Mouse (Mus musculus) left cerebral cortex, postnatal 25 days (tissue): Measurements from ENCODE around the gene Coro1b. TPM values are rescaled to one million over a fixed set of nuclear protein-coding genes. Genes with fewer than 3 reads are reported as not detected.

ENCODE experiments used
- DNase-seq, 2 experiments: peaks; one replicate each; pipeline ENCODE4 v3.0.0; 2022; ENCODE audit warnings: low spot score in 2 of 2, mixed read lengths in 1 of 2
- intact Hi-C: fragments of 180-260 bp; cut with DNase I; formaldehyde crosslinking; loops from one replicate; pipeline ENCODE4 v1.15.1; 2025
- total RNA-seq, 2 experiments: library from RNA; stranded (reverse); gene quantifications; 2 replicates each; pipeline ENCODE4 v1.2.3; 2021

Gene Coro1b
- total RNA-seq, 2 experiments from 2014 or later: 75.6 to 82.8 TPM

DNA sequence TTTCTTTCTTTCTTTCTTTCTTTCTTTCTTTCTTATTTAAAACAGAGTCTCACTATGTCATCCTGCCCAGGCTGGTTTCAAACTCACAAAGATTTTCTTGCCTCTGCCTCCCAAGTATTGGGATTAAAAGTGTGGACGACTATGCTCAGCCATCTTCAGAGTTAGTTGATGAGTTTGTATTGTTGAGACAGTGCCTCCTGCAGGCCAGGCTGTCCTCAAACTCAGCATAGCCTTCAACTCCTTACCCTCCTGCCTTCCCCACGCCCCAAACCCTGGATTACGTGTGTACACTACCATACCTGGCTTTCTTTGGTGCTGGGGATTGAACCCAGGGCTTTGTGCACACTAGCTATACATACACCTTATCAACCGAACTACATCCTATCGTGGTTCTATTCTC is 12.0 kb upstream of the Coro1b start:
- intact Hi-C loops: loop anchor here (2.0 kb wide), 1 partner anchor 118 kb away; no protein-coding TSS in a partner anchor
- no peak for DNase-seq

GRCm38 (mm10) chr19:4137913-4138312 is 10.5 kb upstream of the Coro1b start:
- DNase-seq: no peak
- intact Hi-C loops: loop anchor here (2.0 kb wide), 1 partner anchor 119 kb away; no protein-coding TSS in a partner anchor

DNA sequence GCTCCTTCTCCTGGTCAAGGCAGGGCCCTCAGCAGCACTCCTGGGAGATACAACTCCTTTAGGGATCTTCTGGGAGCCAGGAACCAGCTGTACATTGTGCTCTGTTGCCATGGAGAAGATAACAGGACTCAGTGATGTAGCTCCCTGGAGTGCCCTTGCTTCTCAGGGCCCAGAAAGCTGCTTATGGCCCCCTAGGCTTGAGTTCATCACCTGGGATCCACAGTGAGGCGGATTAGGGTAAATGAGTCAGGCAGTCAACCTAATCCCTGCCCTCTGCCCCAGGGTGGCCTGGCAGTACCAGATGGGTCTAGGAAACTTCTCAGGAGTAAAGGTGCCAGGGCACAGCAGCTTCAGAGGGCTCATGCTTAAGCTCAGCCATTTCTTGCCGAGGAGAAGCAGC is 9.0 kb upstream of the Coro1b start, which contains the start of gene Gpr152:
Gene Gpr152, plus strand, starts transcription at position 342 of the 400 bp plus-strand sequence.
- intact Hi-C loops: no loop called here

GRCm38 (mm10) chr19:4140147-4140546 is 8.3 kb upstream of the Coro1b start:
- intact Hi-C loops: no loop called here

More for the DNA sequence above, 9.0 kb upstream of the Coro1b start, which contains the start of gene Gpr152:
- DNase-seq: no peak

GRCm38 (mm10) chr19:4142416-4143173 is 5.8 kb upstream of the Coro1b start:
- intact Hi-C loops: no loop called here
- DNase-seq: no peak

More at GRCm38 (mm10) chr19:4140147-4140546, 8.3 kb upstream of the Coro1b start:
- DNase-seq: no peak

DNA sequence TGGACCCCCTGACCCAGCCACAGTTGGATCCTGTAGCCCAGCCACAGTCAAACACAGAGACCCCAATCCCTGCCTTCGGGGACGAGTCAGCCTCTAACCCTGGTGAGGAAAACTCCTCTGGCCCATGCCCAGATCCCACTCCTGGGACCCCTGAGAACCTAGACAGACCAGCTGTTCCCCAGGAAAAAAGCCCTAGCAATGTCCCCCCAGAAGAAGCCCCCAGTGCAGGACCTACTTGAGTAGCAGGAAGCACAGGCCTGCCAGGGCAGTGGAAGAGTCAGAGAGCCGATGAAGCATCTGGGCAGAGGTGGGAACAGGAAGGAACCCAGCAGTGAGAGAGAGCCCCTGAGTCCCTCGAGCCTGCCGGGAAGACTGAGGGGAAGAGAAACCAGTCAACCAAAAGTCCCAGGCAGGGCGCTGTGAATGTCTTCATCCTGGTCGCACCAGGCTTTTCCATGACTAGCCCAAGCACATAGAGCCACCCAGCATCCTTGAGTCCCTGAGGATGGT is 4.6 kb upstream of the Coro1b start, which contains the start of gene Cabp4:
Gene Cabp4, minus strand, starts transcription at position 275 of the 510 bp plus-strand sequence.
- DNase-seq: no peak
- intact Hi-C loops: no loop called here

DNA sequence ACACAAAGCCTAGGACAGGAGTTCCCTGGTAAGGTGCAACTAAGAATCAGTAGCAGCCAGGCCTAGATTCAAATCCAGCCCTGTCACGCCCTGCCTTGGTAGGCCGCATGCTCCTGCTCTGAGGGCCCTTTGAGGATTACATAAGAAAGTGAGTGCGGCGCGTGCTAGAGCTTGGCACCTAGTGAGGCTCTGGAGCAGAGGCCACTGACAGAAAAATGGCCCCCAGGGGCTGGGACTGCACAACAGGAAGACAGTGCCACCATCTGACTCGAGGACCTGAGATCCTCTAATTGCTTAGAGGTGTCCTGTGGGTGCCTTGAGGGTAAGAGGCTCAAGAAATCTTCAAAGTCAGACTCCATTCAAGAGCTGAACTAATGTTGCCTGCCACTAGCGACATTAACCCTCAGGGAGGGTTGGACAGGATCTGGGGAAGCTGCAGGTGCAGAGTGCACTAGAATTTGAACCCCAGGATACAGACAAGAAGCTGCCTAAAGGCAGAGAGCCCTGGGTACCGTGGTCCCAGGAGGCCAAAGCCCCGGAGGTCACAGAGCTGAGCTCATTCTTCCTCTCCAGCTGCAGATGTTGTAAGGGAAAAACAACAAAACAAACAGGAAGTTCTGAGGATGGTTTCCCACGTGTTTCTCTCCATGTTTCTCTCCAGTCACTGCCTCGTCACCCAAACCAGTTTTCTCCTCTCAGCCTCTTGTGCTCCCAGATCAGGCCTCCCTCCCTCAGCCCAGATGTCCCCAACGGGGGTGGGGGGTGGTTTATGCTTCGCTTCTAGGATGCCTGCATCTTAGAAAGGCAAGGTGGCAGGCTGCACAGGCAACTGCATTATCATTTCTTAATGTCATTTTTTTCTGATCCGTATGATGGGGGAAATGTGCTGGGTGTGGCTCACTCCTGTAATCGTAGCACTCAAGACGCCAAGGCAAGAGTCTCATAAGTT is 3.6 kb upstream of the Coro1b start:
- intact Hi-C loops: no loop called here
- DNase-seq: no peak

- intact Hi-C loops: loop anchor here (2.0 kb wide), 1 partner anchor 15 kb away; no protein-coding TSS in a partner anchor
- no peak for DNase-seq
Measured at GRCm38 (mm10) chr19:4145936-4146335, 2.5 kb upstream of the Coro1b start.

DNA sequence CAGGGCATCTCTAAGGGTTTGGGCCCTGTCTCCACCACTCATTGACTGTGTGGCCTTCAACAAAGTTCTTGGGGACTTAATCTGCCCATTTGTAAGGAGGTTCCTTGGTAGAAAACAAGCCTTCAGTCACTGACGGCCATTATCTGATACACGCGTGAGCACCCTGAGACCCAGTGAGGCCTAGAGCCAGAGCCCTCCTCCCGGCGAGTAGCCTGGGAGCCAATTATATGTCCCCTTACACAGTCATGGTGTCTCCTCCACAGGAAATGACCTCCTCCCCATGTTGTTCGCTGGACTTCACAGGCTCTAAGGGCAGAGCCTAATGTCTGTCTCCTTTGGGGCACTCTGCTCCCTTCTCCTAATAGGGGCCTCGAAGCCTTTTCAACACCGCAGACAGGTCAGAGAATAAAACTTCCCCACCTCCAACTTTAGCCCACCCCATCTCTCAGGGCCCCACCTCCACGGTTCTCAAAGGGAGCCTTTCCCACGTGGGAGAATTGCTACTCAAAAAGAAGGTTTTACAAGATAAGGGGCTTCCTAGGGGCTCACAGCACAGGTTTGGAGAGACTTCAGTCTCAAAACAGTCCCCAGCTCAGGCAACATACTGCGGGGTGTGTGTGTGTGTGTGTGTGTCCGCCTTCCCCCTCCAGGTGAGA is 1.9 kb upstream of the Coro1b start:
- no peak for DNase-seq
- intact Hi-C loops: loop anchor here (2.0 kb wide), 1 partner anchor 16 kb away; no protein-coding TSS in a partner anchor

DNA sequence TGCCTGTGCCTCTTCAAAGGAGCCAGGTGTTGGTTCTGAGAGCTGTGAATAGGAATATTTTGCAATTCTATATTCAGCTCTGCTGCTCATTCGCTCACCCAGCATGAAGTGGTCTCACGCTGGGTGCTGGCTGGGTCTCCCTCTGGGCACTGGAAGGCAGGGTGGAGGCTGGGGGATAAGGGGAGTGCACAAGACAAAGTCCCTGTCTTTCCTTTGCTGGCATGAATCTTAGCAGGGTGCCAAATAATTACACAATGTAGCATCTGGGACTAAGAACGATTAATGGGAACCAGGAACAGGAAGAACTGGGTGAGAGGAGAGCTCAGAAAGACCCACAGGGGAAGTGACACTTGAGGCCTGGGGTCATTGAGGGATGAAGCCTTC is 1.4 kb upstream of the Coro1b start:
- intact Hi-C loops: loop anchor here (2.0 kb wide), 1 partner anchor 16 kb away; no protein-coding TSS in a partner anchor
- no peak for DNase-seq

DNA sequence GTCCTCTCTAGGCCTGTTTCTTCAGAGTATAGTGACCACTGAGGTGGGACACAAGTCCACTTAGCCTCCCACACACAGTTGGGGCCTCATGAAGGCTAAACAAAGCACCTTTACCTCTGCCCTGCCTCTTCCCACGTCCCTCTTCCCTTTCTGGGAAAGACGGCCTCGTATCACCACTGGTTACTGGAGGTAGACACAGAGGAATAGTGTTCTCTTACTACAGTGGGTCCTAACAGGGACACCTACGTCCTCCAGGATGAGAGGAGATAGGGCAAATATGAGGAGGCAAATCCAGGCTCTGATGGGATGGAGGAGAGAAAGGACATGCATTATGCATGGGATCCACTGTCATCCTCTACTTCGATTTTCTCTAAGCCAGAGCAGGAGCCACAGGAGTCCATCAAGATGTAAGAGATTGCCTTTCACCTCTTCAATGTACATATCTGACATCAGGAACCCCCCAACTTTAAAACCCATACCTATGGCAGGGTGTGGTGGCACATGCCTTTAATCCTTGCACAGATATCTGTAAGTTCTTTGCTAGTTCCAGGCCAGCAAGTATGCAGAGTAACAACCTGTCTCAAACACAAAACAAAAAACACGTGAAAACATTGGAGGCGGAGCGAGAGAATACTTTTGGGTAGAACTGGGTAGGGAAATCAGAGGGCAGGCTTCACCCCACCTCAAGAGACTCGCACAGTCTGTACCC is 483 bp upstream of the Coro1b start:
- intact Hi-C loops: loop anchor here (2.0 kb wide), 1 partner anchor 17 kb away; no protein-coding TSS in a partner anchor
- DNase-seq: no peak

- no peak for DNase-seq
- intact Hi-C loops: no loop called here
Measured at GRCm38 (mm10) chr19:4148819-4149218, 400 bp downstream of the Coro1b start.

DNA sequence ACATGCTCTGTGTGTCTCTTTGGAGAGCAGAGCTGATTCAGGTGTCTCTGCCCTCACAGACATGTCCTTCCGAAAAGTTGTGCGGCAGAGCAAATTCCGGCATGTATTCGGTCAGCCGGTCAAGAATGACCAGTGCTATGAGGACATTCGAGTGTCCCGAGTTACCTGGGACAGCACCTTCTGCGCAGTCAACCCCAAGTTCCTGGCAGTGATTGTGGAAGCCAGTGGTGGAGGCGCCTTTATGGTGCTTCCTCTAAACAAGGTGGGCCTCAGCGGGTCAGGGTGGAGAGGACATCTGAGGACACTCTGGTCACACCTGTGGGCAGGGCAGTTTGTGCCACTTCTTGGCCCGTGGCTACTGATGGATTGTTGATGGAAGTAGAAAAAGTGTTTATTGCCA is 864 bp downstream of the Coro1b start:
- intact Hi-C loops: no loop called here
- no peak for DNase-seq

- no peak for DNase-seq
- intact Hi-C loops: no loop called here
Measured at GRCm38 (mm10) chr19:4149764-4150461, 1.5 kb downstream of the Coro1b start.

- intact Hi-C loops: no loop called here
- DNase-seq: no peak
Measured at GRCm38 (mm10) chr19:4150567-4151487, 2.4 kb downstream of the Coro1b start.

DNA sequence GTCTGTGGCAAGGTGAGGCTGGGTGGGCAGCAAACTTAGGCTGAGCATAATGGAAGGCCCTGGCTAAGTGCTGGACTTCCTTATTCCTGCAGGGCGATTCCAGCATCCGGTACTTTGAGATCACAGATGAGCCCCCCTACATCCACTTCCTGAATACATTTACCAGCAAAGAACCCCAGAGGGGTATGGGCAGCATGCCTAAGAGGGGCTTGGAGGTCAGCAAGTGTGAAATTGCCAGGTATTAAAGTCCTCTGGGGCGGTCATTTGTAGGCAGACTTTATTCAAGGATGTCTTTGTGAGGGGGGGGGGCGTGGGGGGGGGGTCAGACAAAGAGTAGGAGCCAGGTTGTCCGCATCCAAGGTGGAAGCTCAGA is 3.1 kb downstream of the Coro1b start:
- DNase-seq: no peak
- intact Hi-C loops: no loop called here

GRCm38 (mm10) chr19:4151898-4152297 is 3.5 kb downstream of the Coro1b start:
- no peak for DNase-seq
- intact Hi-C loops: no loop called here
